Mouse (Mus musculus): Measurements from ENCODE around the gene Tmem178b.

GRCm38 (mm10) chr6:40110729-40111128, 237.7 kb downstream of the Tmem178b start:
- no peak for TF ChIP-seq CTCF (IDR thresholded peaks at IDR 0.05; ENCODE audit: low read depth, low read length)
- TF ChIP-seq EP300 (IDR thresholded peaks at IDR 0.05; ENCODE audit: insufficient read depth, low read depth, low read length) = no peak
- TF ChIP-seq POLR2A (IDR thresholded peaks at IDR 0.05; ENCODE audit: insufficient read depth, low read length) = no peak

Data from ES-Bruce4 (cell line).